Mouse (Mus musculus): ENCODE results near the gene Nr3c2. TPM values are rescaled to one million over a fixed set of nuclear protein-coding genes. Genes with fewer than 3 reads are reported as not detected.

The Nr3c2 gene
- polyA plus RNA-seq, 1 experiment: 13.0 TPM

GRCm38 (mm10) chr8:77173736-77174135, 274.5 kb downstream of the Nr3c2 start:
- peaks cover 2% of the 10 kb centered on the region; the same call in 1 of the 2 replicates for H3K4me1 ChIP-seq (ENCODE audit: control insufficient read depth, insufficient read depth, low read length)
- TF ChIP-seq POLR2A (IDR thresholded peaks at IDR 0.05; ENCODE audit: extremely low read depth, insufficient read depth, low read length) (no peak), CTCF (IDR thresholded peaks at IDR 0.05; ENCODE audit: extremely low read depth, insufficient read depth, low read length) (no peak)
- no peak overlapping the region for H3K27ac ChIP-seq (ENCODE audit: insufficient read depth, low read length)
- no peak overlapping the region for H3K4me3 ChIP-seq (ENCODE audit: insufficient read depth, low read length)

GRCm38 (mm10) chr8:77175471-77175870, 276.2 kb downstream of the Nr3c2 start:
- Histone ChIP-seq H3K4me1 (ENCODE audit: control insufficient read depth, insufficient read depth, low read length) (peaks cover 2% of the 10 kb centered on the region; the same call in 1 of the 2 replicates), H3K27ac (ENCODE audit: insufficient read depth, low read length) (no peak overlapping the region), H3K4me3 (ENCODE audit: insufficient read depth, low read length) (no peak overlapping the region)
- TF ChIP-seq CTCF (IDR thresholded peaks at IDR 0.05; ENCODE audit: extremely low read depth, insufficient read depth, low read length) (no peak), POLR2A (IDR thresholded peaks at IDR 0.05; ENCODE audit: extremely low read depth, insufficient read depth, low read length) (no peak)

DNA sequence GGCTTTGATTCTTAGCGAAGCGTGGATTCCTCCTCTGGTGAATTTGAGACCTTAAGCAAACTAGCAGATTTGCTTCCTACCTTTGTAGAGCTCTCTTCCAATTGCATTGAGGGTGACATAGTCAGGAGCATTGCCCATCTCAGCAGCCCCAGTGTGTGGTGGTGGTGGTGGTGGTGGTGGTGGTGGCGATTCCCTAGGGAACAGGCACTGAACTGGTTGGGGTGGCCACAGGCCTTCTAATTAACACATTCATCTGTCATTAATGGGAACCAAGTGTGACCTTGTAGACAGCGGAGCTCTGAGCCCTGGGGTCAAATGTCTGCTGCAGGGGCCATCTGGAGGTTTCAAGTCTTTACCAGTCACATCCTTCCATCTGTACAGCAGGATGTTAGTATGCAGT, 277.1 kb downstream of the Nr3c2 start:
- Histone ChIP-seq H3K27ac (ENCODE audit: insufficient read depth, low read length) (no peak overlapping the region), H3K4me3 (ENCODE audit: insufficient read depth, low read length) (no peak overlapping the region), H3K4me1 (ENCODE audit: control insufficient read depth, insufficient read depth, low read length) (peaks cover 2% of the 10 kb centered on the region; the same call in 1 of the 2 replicates)
- TF ChIP-seq POLR2A (IDR thresholded peaks at IDR 0.05; ENCODE audit: extremely low read depth, insufficient read depth, low read length) (no peak), CTCF (IDR thresholded peaks at IDR 0.05; ENCODE audit: extremely low read depth, insufficient read depth, low read length) (no peak)

- no peaks in the 10 kb centered on the region for H3K4me1 ChIP-seq (ENCODE audit: control insufficient read depth, insufficient read depth, low read length)
- TF ChIP-seq POLR2A (IDR thresholded peaks at IDR 0.05; ENCODE audit: extremely low read depth, insufficient read depth, low read length): no peak
- TF ChIP-seq CTCF (IDR thresholded peaks at IDR 0.05; ENCODE audit: extremely low read depth, insufficient read depth, low read length): no peak
- no peak overlapping the region for H3K4me3 ChIP-seq (ENCODE audit: insufficient read depth, low read length)
- H3K27ac ChIP-seq (ENCODE audit: insufficient read depth, low read length): no peak overlapping the region
These were observed 286.6 kb downstream of the Nr3c2 start for GRCm38 (mm10) chr8:77185816-77186215.

- Histone ChIP-seq H3K4me1 (ENCODE audit: control insufficient read depth, insufficient read depth, low read length) (no peaks in the 10 kb centered on the region), H3K4me3 (ENCODE audit: insufficient read depth, low read length) (no peak overlapping the region), H3K27ac (ENCODE audit: insufficient read depth, low read length) (no peak overlapping the region)
- no peak for TF ChIP-seq POLR2A (IDR thresholded peaks at IDR 0.05; ENCODE audit: extremely low read depth, insufficient read depth, low read length)
- no peak for TF ChIP-seq CTCF (IDR thresholded peaks at IDR 0.05; ENCODE audit: extremely low read depth, insufficient read depth, low read length)
These were observed 287.8 kb downstream of the Nr3c2 start for GRCm38 (mm10) chr8:77186914-77187536.

DNA sequence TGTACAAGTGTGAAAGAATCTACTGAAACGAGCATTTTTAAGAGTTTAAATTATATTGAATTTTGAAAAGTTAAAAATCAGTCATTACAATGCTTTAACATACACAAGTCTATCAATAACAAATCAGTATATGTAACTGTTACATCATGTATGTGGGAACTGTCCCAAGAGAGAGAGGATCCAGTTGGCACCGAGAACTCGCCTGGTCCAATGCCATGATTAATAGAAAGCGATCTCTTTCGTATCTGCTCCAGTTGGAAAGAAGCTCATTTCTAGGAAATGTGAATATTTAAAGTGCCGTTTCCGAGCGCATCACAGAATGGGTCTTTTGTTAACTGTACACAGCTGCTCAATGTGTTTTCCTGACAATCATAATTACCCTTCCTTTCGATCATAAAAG, 288.5 kb downstream of the Nr3c2 start:
- no peak for TF ChIP-seq CTCF (IDR thresholded peaks at IDR 0.05; ENCODE audit: extremely low read depth, insufficient read depth, low read length)
- no peak for TF ChIP-seq POLR2A (IDR thresholded peaks at IDR 0.05; ENCODE audit: extremely low read depth, insufficient read depth, low read length)
- H3K4me1 ChIP-seq (ENCODE audit: control insufficient read depth, insufficient read depth, low read length): no peaks in the 10 kb centered on the region
- H3K4me3 ChIP-seq (ENCODE audit: insufficient read depth, low read length): no peak overlapping the region
- H3K27ac ChIP-seq (ENCODE audit: insufficient read depth, low read length): no peak overlapping the region

DNA sequence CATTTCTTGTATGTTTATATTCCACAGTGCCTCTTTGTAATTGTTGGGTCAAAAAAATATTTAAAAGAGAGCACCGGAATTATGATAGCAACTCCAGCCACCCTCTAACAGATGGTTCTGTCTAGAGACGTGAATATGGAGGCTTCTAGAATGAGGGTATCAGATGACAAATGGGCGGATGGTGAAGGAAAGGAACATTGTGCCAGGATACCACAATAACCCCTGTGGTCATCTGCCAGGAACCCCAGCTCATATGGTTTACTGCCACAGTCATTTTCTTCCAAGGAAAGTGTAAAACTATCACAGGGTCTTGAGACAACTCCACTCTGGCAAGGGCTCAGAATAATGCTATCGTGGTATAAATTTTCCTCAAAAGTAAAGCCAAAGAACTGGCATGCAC, 289.1 kb downstream of the Nr3c2 start:
- Histone ChIP-seq H3K4me1 (ENCODE audit: control insufficient read depth, insufficient read depth, low read length) (no peaks in the 10 kb centered on the region), H3K27ac (ENCODE audit: insufficient read depth, low read length) (no peak overlapping the region), H3K4me3 (ENCODE audit: insufficient read depth, low read length) (no peak overlapping the region)
- TF ChIP-seq CTCF (IDR thresholded peaks at IDR 0.05; ENCODE audit: extremely low read depth, insufficient read depth, low read length) (no peak), POLR2A (IDR thresholded peaks at IDR 0.05; ENCODE audit: extremely low read depth, insufficient read depth, low read length) (no peak)

- Histone ChIP-seq H3K27ac (ENCODE audit: insufficient read depth, low read length) (no peak overlapping the region), H3K4me1 (ENCODE audit: control insufficient read depth, insufficient read depth, low read length) (no peaks in the 10 kb centered on the region), H3K4me3 (ENCODE audit: insufficient read depth, low read length) (no peak overlapping the region)
- TF ChIP-seq POLR2A (IDR thresholded peaks at IDR 0.05; ENCODE audit: extremely low read depth, insufficient read depth, low read length) (no peak), CTCF (IDR thresholded peaks at IDR 0.05; ENCODE audit: extremely low read depth, insufficient read depth, low read length) (no peak)
These were observed 290.1 kb downstream of the Nr3c2 start for GRCm38 (mm10) chr8:77189318-77189717.

DNA sequence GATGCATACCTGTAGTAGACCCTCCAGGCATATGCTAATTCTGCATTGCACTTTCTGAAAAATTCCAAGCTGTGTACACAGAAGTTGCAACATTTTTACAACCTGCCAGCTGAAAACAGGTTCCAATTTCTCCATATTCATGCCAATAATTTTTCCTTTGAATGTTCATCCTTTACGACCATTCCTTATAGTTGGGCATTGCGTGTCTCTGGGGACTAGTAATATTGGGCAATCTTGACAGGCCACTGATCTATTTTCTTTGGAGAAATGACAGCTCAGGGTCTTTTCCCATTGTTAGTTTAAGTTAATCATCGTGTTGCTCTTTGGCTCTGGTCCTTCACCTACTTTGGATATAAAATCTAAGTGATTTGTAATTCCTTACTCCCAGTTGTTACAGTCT, 291.2 kb downstream of the Nr3c2 start:
- no peaks in the 10 kb centered on the region for H3K4me1 ChIP-seq (ENCODE audit: control insufficient read depth, insufficient read depth, low read length)
- no peak for TF ChIP-seq CTCF (IDR thresholded peaks at IDR 0.05; ENCODE audit: extremely low read depth, insufficient read depth, low read length)
- no peak for TF ChIP-seq POLR2A (IDR thresholded peaks at IDR 0.05; ENCODE audit: extremely low read depth, insufficient read depth, low read length)
- no peak overlapping the region for H3K27ac ChIP-seq (ENCODE audit: insufficient read depth, low read length)
- no peak overlapping the region for H3K4me3 ChIP-seq (ENCODE audit: insufficient read depth, low read length)

DNA sequence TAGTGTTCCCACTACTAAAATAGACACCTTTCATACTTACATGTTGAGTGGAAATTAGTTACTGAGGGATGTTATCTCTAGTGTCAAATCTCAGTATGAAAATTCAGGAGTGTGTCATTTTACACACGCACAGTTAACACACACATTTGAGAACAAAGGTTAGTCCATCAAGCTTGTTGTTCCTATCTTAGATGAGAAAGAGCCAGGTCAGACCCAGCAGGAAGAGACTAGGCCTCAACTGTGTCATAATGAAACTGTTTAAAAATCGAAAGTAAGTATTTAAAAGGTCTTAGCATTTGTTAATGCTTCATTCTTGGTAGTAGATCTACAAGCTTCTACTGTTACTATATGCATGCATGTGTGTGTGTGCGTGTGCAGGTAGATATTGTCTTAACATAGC, 310.1 kb downstream of the Nr3c2 start:
- H3K27ac ChIP-seq (ENCODE audit: insufficient read depth, low read length): no peak overlapping the region
- H3K4me1 ChIP-seq (ENCODE audit: control insufficient read depth, insufficient read depth, low read length): no peaks in the 10 kb centered on the region
- no peak for TF ChIP-seq POLR2A (IDR thresholded peaks at IDR 0.05; ENCODE audit: extremely low read depth, insufficient read depth, low read length)
- TF ChIP-seq CTCF (IDR thresholded peaks at IDR 0.05; ENCODE audit: extremely low read depth, insufficient read depth, low read length): no peak
- H3K4me3 ChIP-seq (ENCODE audit: insufficient read depth, low read length): no peak overlapping the region
